Mouse (Mus musculus) liver, postnatal 0 days (tissue): ENCODE results near the gene Myadml2. TPM values are rescaled to one million over a fixed set of nuclear protein-coding genes. Genes with fewer than 3 reads are reported as not detected.

Experiments used
- ATAC-seq: fragments of 200-750 bp; cut with Nextera tagmentation; 2 replicates; pipeline ENCODE4 v1.8.0; 2017; ENCODE audit warnings: mild to moderate bottlenecking, moderate library complexity
- DNase-seq: peaks from one replicate; pipeline ENCODE4 v3.0.0-alpha.2; 2016
- H3K27ac ChIP-seq: fragments of 300-500 bp; sonication (generic); 2 replicates; pipeline ENCODE4 v1.5.1; 2014; ENCODE audit warnings: antibody characterized with exemption, moderate library complexity, mild to moderate bottlenecking, low read depth
- H3K27me3 ChIP-seq: fragments of 300-500 bp; sonication (generic); 2 replicates; pipeline ENCODE4 v1.6.1; 2014; ENCODE audit warnings: low read length, control low read depth, mixed read lengths; ENCODE audit not compliant: insufficient read depth
- H3K36me3 ChIP-seq: fragments of 300-500 bp; sonication (generic); replicated peaks from 2 replicates; pipeline ENCODE4 v1.6.1; 2014; ENCODE audit warnings: mild to moderate bottlenecking, control low read depth, low read length, moderate library complexity, mixed read lengths; ENCODE audit not compliant: insufficient read depth
- H3K4me1 ChIP-seq: fragments of 300-500 bp; sonication (generic); 2 replicates; pipeline ENCODE4 v1.6.1; 2014; ENCODE audit warnings: antibody characterized with exemption, mild to moderate bottlenecking, control low read depth; ENCODE audit not compliant: insufficient read depth
- H3K4me2 ChIP-seq: fragments of 300-500 bp; sonication (generic); 2 replicates; pipeline ENCODE4 v1.6.1; 2014; ENCODE audit warnings: low read depth, mild to moderate bottlenecking, low read length, moderate library complexity, mixed read lengths
- H3K4me3 ChIP-seq: fragments of 300-500 bp; sonication (generic); 2 replicates; pipeline ENCODE4 v1.5.1; 2014; ENCODE audit warnings: low read depth, low read length
- H3K9ac ChIP-seq: fragments of 300-500 bp; sonication (generic); replicated peaks from 2 replicates; pipeline ENCODE4 v1.6.1; 2014; ENCODE audit warnings: mild to moderate bottlenecking, moderate library complexity
- H3K9me3 ChIP-seq: fragments of 300-500 bp; sonication (generic); 2 replicates; pipeline ENCODE4 v1.6.1; 2016; ENCODE audit warnings: mild to moderate bottlenecking, control low read depth, low read length, mixed read lengths
- CTCF ChIP-seq: sonication (generic); IDR thresholded peaks from 2 replicates; pipeline ENCODE4 v1.5.1; 2016; ENCODE audit warnings: antibody characterized with exemption, low read depth
- EP300 ChIP-seq: IDR thresholded peaks from 2 replicates; pipeline ENCODE4 v1.6.1; 2016; ENCODE audit warnings: antibody characterized with exemption, low read depth, mild to moderate bottlenecking
- WGBS: fragments of 180-500 bp; shearing (Covaris S2); extraction: QIAGEN DNeasy Blood & Tissue Kit; methylation state at CpG from one replicate; pipeline ENCODE4 v1.1.7; 2014; ENCODE audit not compliant: insufficient replicate concordance; 5-methylcytosine and 5-hydroxymethylcytosine counted together
- polyA plus RNA-seq: library from polyadenylated mRNA; unstranded; fragments of >200 nt; fragmentation: Nextera tagmentation; extraction: Ambion mirVana; gene quantifications from 2 replicates; pipeline ENCODE4 v1.2.1, GENCODE M21; 2015

The Myadml2 gene
- polyA plus RNA-seq, 1 experiment from 2014 or later: 0.26 TPM

GRCm38 (mm10) chr11:120643601-120643987, 4.4 kb downstream of the Myadml2 start, which contains the start of gene Pycr1:
Pycr1 (minus strand) TSS chr11:120643769.
- WGBS: under 1% methylated on average over 15 of the region's 15 CpGs
- DNase-seq (peak; percentile 94), ATAC-seq (peak; percentile 96)
- peak within 1 kb of the TSS; percentile 64 for H3K9ac ChIP-seq
- 0 out of 2 replicates have a peak, but pooled peaks cover 3% of the 10 kb centered on the region for H3K27me3 ChIP-seq
- peaks cover 21% of the 10 kb centered on the region for H3K4me1 ChIP-seq
- H3K4me2 ChIP-seq: peak within 1 kb of the TSS; percentile 97
- H3K27ac ChIP-seq: no peak within 1 kb of the TSS
- H3K36me3 ChIP-seq: no peaks in the 10 kb centered on the region
- no peaks in the 10 kb centered on the region for H3K9me3 ChIP-seq
- peak within 1 kb of the TSS; percentile 52 for H3K4me3 ChIP-seq
- TF ChIP-seq EP300: no peak

GRCm38 (mm10) chr11:120642939-120643600, 4.9 kb downstream of the Myadml2 start:
- TF ChIP-seq CTCF (no peak), EP300 (no peak)
- no peak for DNase-seq
- Histone ChIP-seq H3K36me3 (no peaks in the 10 kb centered on the region), H3K4me3 (peak overlapping the region; percentile 52), H3K27me3 (0 out of 2 replicates have a peak, but pooled peaks cover 3% of the 10 kb centered on the region), H3K4me2 (peak overlapping the region; percentile 97), H3K27ac (no peak overlapping the region), H3K9me3 (no peaks in the 10 kb centered on the region), H3K4me1 (peaks cover 19% of the 10 kb centered on the region), H3K9ac (peak overlapping the region; percentile 64)
- peak; percentile 43 for ATAC-seq
- 2% methylated on average over 18 of the region's 18 CpGs for WGBS

- H3K36me3 ChIP-seq: no peaks in the 10 kb centered on the region
- H3K4me1 ChIP-seq: peaks cover 14% of the 10 kb centered on the region
- DNase-seq: no peak
- H3K27me3 ChIP-seq: 0 out of 2 replicates have a peak, but pooled peaks cover 3% of the 10 kb centered on the region
- H3K4me3 ChIP-seq: no peak overlapping the region
- H3K4me2 ChIP-seq: no peak overlapping the region
- WGBS: 76% methylated on average over 8 of the region's 8 CpGs
- no peak for TF ChIP-seq EP300
- TF ChIP-seq CTCF: no peak
- ATAC-seq: no peak
- no peaks in the 10 kb centered on the region for H3K9me3 ChIP-seq
- H3K27ac ChIP-seq: no peak overlapping the region
- H3K9ac ChIP-seq: no peak overlapping the region
Measured at GRCm38 (mm10) chr11:120641869-120642268, 6.1 kb downstream of the Myadml2 start.

DNA sequence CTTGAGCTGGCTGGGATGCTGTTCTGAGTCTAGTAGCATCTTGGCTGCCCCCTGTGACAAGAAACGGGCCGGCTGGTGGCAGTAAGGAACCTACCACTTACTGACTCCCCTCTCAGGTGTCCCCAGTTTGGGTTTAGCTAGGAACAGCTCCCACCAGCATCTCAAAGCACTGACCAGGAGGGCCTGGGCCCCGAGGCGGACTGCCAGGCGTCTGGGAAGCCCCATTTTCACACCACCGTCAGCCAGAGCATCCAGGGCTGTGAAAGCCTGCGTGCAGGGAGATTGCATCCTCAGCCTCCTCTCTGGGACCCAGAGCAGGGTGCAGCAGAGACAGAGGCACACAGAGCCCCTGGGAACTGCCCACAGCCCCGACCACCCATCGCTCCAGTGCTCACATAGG, 6.7 kb downstream of the Myadml2 start:
- Histone ChIP-seq H3K27ac (no peak overlapping the region), H3K36me3 (no peaks in the 10 kb centered on the region), H3K4me3 (no peak overlapping the region), H3K27me3 (0 out of 2 replicates have a peak, but pooled peaks cover 3% of the 10 kb centered on the region), H3K4me2 (no peak overlapping the region), H3K9ac (no peak overlapping the region), H3K9me3 (no peaks in the 10 kb centered on the region), H3K4me1 (peaks cover 11% of the 10 kb centered on the region)
- DNase-seq (no peak), ATAC-seq (no peak)
- TF ChIP-seq EP300: no peak
- TF ChIP-seq CTCF: no peak
- 69% methylated on average over 9 of the region's 9 CpGs for WGBS

DNA sequence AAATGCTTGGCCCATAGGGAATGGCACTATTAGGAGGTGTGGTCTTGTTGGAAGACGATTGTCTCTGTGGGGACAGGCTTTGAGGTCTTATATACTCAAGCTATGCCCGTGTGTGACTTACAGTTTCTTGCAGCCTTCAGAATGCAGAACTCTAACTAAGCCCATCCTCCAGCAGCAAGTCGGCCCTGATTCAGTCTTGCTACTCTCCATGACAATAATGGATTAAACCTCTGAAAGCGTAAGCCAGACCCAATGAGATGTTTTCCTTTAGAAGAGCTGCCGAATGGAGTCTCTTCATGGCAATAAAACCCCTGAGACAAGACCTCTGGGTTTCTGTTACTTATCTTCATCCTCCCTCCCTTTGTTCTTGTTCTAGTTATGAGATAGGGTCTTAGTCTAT, 13.1 kb downstream of the Myadml2 start:
- H3K27ac ChIP-seq: no peak overlapping the region
- no peaks in the 10 kb centered on the region for H3K9me3 ChIP-seq
- no peak overlapping the region for H3K4me3 ChIP-seq
- no peaks in the 10 kb centered on the region for H3K27me3 ChIP-seq
- ATAC-seq (no peak), DNase-seq (no peak)
- H3K4me2 ChIP-seq: no peak overlapping the region
- 84% methylated on average over 5 of the region's 5 CpGs for WGBS
- TF ChIP-seq CTCF: no peak
- no peak for TF ChIP-seq EP300
- H3K9ac ChIP-seq: no peak overlapping the region
- H3K4me1 ChIP-seq: peaks cover 34% of the 10 kb centered on the region
- H3K36me3 ChIP-seq: no peaks in the 10 kb centered on the region

- TF ChIP-seq EP300 (no peak), CTCF (no peak)
- peak within 1 kb of the TSS; percentile 96 for H3K4me3 ChIP-seq
- H3K9ac ChIP-seq: peak within 1 kb of the TSS; percentile 98
- peaks cover 5% of the 10 kb centered on the region for H3K36me3 ChIP-seq
- H3K4me1 ChIP-seq: peaks cover 45% of the 10 kb centered on the region
- H3K27ac ChIP-seq: peak within 1 kb of the TSS; percentile 99
- DNase-seq: peak; percentile 94
- peak within 1 kb of the TSS; percentile 84 for H3K4me2 ChIP-seq
- H3K27me3 ChIP-seq: no peaks in the 10 kb centered on the region
- 13% methylated on average over 52 of the region's 58 CpGs for WGBS
- no peaks in the 10 kb centered on the region for H3K9me3 ChIP-seq
- ATAC-seq: peak; percentile 65
Measured at GRCm38 (mm10) chr11:120633520-120634343, 14.2 kb downstream of the Myadml2 start, which contains the start of gene Mafg. Mafg (minus strand) TSS chr11:120633600.
